Mouse (Mus musculus) liver, embryonic 14.5 days (tissue): Measurements from ENCODE around the gene Fam189a2. TPM values are rescaled to one million over a fixed set of nuclear protein-coding genes. Genes with fewer than 3 reads are reported as not detected.

Experiments used
- ATAC-seq: fragments of 200-750 bp; cut with Nextera tagmentation; 2 replicates; pipeline ENCODE4 v1.8.0; 2017; ENCODE audit warnings: moderate number of reproducible peaks, mild to moderate bottlenecking, moderate library complexity; ENCODE audit not compliant: insufficient read depth
- DNase-seq, 3 experiments: peaks; one replicate each; pipeline ENCODE4 v3.0.0-alpha.2; 2012 to 2013; ENCODE audit warnings: low read depth in 3 of 3, low spot score in 3 of 3
- H3K27ac ChIP-seq: fragments of 300-500 bp; sonication (generic); 2 replicates; pipeline ENCODE4 v1.5.1; 2014; ENCODE audit warnings: moderate library complexity, mild to moderate bottlenecking, control low read depth, inconsistent platforms
- H3K27me3 ChIP-seq: fragments of 300-500 bp; sonication (generic); 2 replicates; pipeline ENCODE4 v1.6.1; 2014; ENCODE audit warnings: mild to moderate bottlenecking, low read length, moderate library complexity; ENCODE audit not compliant: control insufficient read depth, insufficient read depth
- H3K36me3 ChIP-seq: fragments of 300-500 bp; sonication (generic); replicated peaks from 2 replicates; pipeline ENCODE4 v1.6.1; 2014; ENCODE audit warnings: low read depth; ENCODE audit not compliant: control insufficient read depth, insufficient read depth
- H3K4me1 ChIP-seq, 2 experiments: fragments of 200-500 bp in 1 of 2; fragments of 300-500 bp in 1 of 2; sonication (generic) in 1 of 2; replicated peaks; 2 replicates each; pipeline ENCODE4 v1.6.1; 2012 to 2014; ENCODE audit warnings: antibody characterized with exemption in 1 of 2, inconsistent platforms in 1 of 2, low read length in 1 of 2; ENCODE audit not compliant: control insufficient read depth in 2 of 2, insufficient read depth in 2 of 2
- H3K4me2 ChIP-seq: fragments of 300-500 bp; sonication (generic); 2 replicates; pipeline ENCODE4 v1.6.1; 2014; ENCODE audit warnings: low read depth, mild to moderate bottlenecking, control low read depth, moderate library complexity
- H3K4me3 ChIP-seq, 2 experiments: fragments of 200-500 bp in 1 of 2; fragments of 300-500 bp in 1 of 2; sonication (generic) in 1 of 2; 2 replicates each; pipeline ENCODE4 v1.5.1; 2012 to 2014; ENCODE audit warnings: low read depth in 2 of 2, low read length in 2 of 2, mild to moderate bottlenecking in 2 of 2, control low read depth in 1 of 2, inconsistent platforms in 1 of 2, moderate library complexity in 1 of 2; ENCODE audit not compliant: insufficient read depth in 1 of 2
- H3K9ac ChIP-seq: fragments of 300-500 bp; sonication (generic); replicated peaks from 2 replicates; pipeline ENCODE4 v1.6.1; 2014; ENCODE audit warnings: mild to moderate bottlenecking, control low read depth, moderate library complexity
- H3K9me3 ChIP-seq: fragments of 300-500 bp; sonication (generic); 2 replicates; pipeline ENCODE4 v1.6.1; 2016; ENCODE audit warnings: low read length, mixed read lengths; ENCODE audit not compliant: control insufficient read depth
- CTCF ChIP-seq: IDR thresholded peaks from 2 replicates; pipeline ENCODE4 v1.5.1; 2016; ENCODE audit warnings: antibody characterized with exemption, low read depth, control low read depth
- EP300 ChIP-seq: IDR thresholded peaks from 2 replicates; pipeline ENCODE4 v1.6.1; 2016; ENCODE audit warnings: antibody characterized with exemption, low read depth
- WGBS: fragments of 180-500 bp; shearing (Covaris S2); extraction: QIAGEN DNeasy Blood & Tissue Kit; methylation state at CpG from one replicate; pipeline ENCODE4 v1.1.7; 2014; ENCODE audit not compliant: insufficient replicate concordance; 5-methylcytosine and 5-hydroxymethylcytosine counted together
- polyA plus RNA-seq, 2 experiments: library from polyadenylated mRNA; depleted of rRNA in 1 of 2; stranded (reverse) in 1 of 2; unstranded in 1 of 2; fragments of >200 nt; fragmentation: Nextera tagmentation in 1 of 2; extraction: Ambion mirVana in 1 of 2; gene quantifications; 2 replicates each; pipeline versions ENCODE4 v1.2.1 to v1.2.3; 2012 to 2014

Gene Fam189a2
- polyA plus RNA-seq, 2 experiments: 0.32 TPM; not detected in 1

- H3K27ac ChIP-seq: no peak overlapping the region
- no peaks in the 10 kb centered on the region for H3K36me3 ChIP-seq
- no peak overlapping the region for H3K9ac ChIP-seq
- no peak for DNase-seq
- no peak for TF ChIP-seq EP300
- no peak for TF ChIP-seq CTCF
- no peaks in the 10 kb centered on the region for H3K4me1 ChIP-seq
- H3K4me3 ChIP-seq: no peak overlapping the region
- no peak for ATAC-seq
- no peaks in the 10 kb centered on the region for H3K9me3 ChIP-seq
- no peak overlapping the region for H3K4me2 ChIP-seq
- no peaks in the 10 kb centered on the region for H3K27me3 ChIP-seq
- WGBS: 74% methylated on average over 5 of the region's 5 CpGs
These were observed 105.3 kb downstream of the Fam189a2 start for GRCm38 (mm10) chr19:23925541-23925940.

GRCm38 (mm10) chr19:23924791-23925190 is 106.0 kb downstream of the Fam189a2 start:
- no peaks in the 10 kb centered on the region for H3K27me3 ChIP-seq
- ATAC-seq (no peak), DNase-seq (no peak)
- 63% methylated on average over 9 of the region's 9 CpGs for WGBS
- no peaks in the 10 kb centered on the region for H3K4me1 ChIP-seq
- no peak overlapping the region for H3K4me2 ChIP-seq
- no peaks in the 10 kb centered on the region for H3K36me3 ChIP-seq
- no peak overlapping the region for H3K4me3 ChIP-seq
- no peak overlapping the region for H3K9ac ChIP-seq
- no peaks in the 10 kb centered on the region for H3K9me3 ChIP-seq
- TF ChIP-seq EP300: no peak
- TF ChIP-seq CTCF: no peak
- no peak overlapping the region for H3K27ac ChIP-seq

- Histone ChIP-seq H3K36me3 (no peaks in the 10 kb centered on the region), H3K27me3 (no peaks in the 10 kb centered on the region), H3K9me3 (no peaks in the 10 kb centered on the region), H3K27ac (no peak overlapping the region), H3K4me2 (no peak overlapping the region), H3K4me1 (no peaks in the 10 kb centered on the region), H3K9ac (no peak overlapping the region), H3K4me3 (no peak overlapping the region)
- ATAC-seq (no peak), DNase-seq (no peak)
- TF ChIP-seq EP300 (no peak), CTCF (no peak)
- 50% methylated on average over 6 of the region's 6 CpGs for WGBS
These were observed 106.8 kb downstream of the Fam189a2 start for GRCm38 (mm10) chr19:23924057-23924456.

Other genes with a start within 250 kb of the Fam189a2 start
- 2.2 and 2.9 TPM in 2 replicates for gene Tjp2, start 194.0 kb upstream of the Fam189a2 start, polyA plus RNA-seq (2012; rRNA removed)
- 3.2 and 4.0 TPM in 2 replicates for gene Tjp2, start 194.0 kb upstream of the Fam189a2 start, polyA plus RNA-seq (2014; fragmentation: Nextera tagmentation; extraction: Ambion mirVana)
- gene Fxn, start 249.6 kb upstream of the Fam189a2 start, polyA plus RNA-seq (2012; rRNA removed): 25.3 and 27.8 TPM in 2 replicates
- 47.4 and 49.1 TPM in 2 replicates for gene Fxn, start 249.6 kb upstream of the Fam189a2 start, polyA plus RNA-seq (2014; fragmentation: Nextera tagmentation; extraction: Ambion mirVana)